Mouse (Mus musculus) kidney, adult 9 months (tissue): Measurements from ENCODE around the gene Pkp1.

Experiments used
- DNase-seq: peaks from one replicate; pipeline ENCODE4 v3.0.0; 2022

The Pkp1 gene

GRCm38 (mm10) chr1:135918644-135919407, at the start of gene Pkp1:
Pkp1 (minus strand) TSS chr1:135919207.
- no peak for DNase-seq

- no peak for DNase-seq
These were observed 48.7 kb upstream of the Pkp1 start for GRCm38 (mm10) chr1:135967739-135968138.

GRCm38 (mm10) chr1:135964561-135964960, 45.6 kb upstream of the Pkp1 start:
- no peak for DNase-seq

GRCm38 (mm10) chr1:135963177-135963576, 44.2 kb upstream of the Pkp1 start:
- DNase-seq, result no peak

- peak; percentile 72 for DNase-seq
These were observed 39.5 kb upstream of the Pkp1 start for GRCm38 (mm10) chr1:135958483-135958882.

- no peak for DNase-seq
These were observed 29.9 kb upstream of the Pkp1 start for GRCm38 (mm10) chr1:135948871-135949270.

- no peak for DNase-seq
These were observed 27.2 kb upstream of the Pkp1 start for GRCm38 (mm10) chr1:135946247-135946646.

- DNase-seq, result peak; percentile 57
These were observed 26.7 kb upstream of the Pkp1 start for GRCm38 (mm10) chr1:135945711-135946110.

GRCm38 (mm10) chr1:135944526-135945259, 25.7 kb upstream of the Pkp1 start:
- DNase-seq, result peak; percentile 77

- no peak for DNase-seq
These were observed 24.7 kb upstream of the Pkp1 start for GRCm38 (mm10) chr1:135943713-135944112.

- no peak for DNase-seq
These were observed 23.1 kb upstream of the Pkp1 start for GRCm38 (mm10) chr1:135942116-135942515.

GRCm38 (mm10) chr1:135941259-135942006, 22.4 kb upstream of the Pkp1 start:
- no peak for DNase-seq

GRCm38 (mm10) chr1:135936091-135936490, 17.1 kb upstream of the Pkp1 start:
- DNase-seq, result no peak

GRCm38 (mm10) chr1:135933704-135934293, 14.8 kb upstream of the Pkp1 start:
- DNase-seq, result no peak

- DNase-seq, result no peak
These were observed 10.9 kb upstream of the Pkp1 start for GRCm38 (mm10) chr1:135929876-135930275.

- no peak for DNase-seq
These were observed 6.8 kb upstream of the Pkp1 start for GRCm38 (mm10) chr1:135925848-135926247.

GRCm38 (mm10) chr1:135924377-135924994, 5.5 kb upstream of the Pkp1 start:
- no peak for DNase-seq

GRCm38 (mm10) chr1:135923229-135923628, 4.2 kb upstream of the Pkp1 start:
- DNase-seq, result no peak

- no peak for DNase-seq
These were observed 1.8 kb downstream of the Pkp1 start for GRCm38 (mm10) chr1:135917206-135917605.

- DNase-seq, result no peak
These were observed 2.4 kb downstream of the Pkp1 start for GRCm38 (mm10) chr1:135916486-135917058.

GRCm38 (mm10) chr1:135913657-135914056, 5.3 kb downstream of the Pkp1 start:
- DNase-seq, result no peak

- no peak for DNase-seq
These were observed 9.6 kb downstream of the Pkp1 start for GRCm38 (mm10) chr1:135909381-135909780.
